Mouse (Mus musculus) kidney, adult 11 months (tissue): ENCODE measurements around the gene Capza2.
A peak's percentile ranks its signal among the peaks of the same experiment; 100 is the strongest.

Experiments
- DNase-seq: peaks from one replicate; pipeline ENCODE4 v3.0.0; 2022

The Capza2 gene

DNA sequence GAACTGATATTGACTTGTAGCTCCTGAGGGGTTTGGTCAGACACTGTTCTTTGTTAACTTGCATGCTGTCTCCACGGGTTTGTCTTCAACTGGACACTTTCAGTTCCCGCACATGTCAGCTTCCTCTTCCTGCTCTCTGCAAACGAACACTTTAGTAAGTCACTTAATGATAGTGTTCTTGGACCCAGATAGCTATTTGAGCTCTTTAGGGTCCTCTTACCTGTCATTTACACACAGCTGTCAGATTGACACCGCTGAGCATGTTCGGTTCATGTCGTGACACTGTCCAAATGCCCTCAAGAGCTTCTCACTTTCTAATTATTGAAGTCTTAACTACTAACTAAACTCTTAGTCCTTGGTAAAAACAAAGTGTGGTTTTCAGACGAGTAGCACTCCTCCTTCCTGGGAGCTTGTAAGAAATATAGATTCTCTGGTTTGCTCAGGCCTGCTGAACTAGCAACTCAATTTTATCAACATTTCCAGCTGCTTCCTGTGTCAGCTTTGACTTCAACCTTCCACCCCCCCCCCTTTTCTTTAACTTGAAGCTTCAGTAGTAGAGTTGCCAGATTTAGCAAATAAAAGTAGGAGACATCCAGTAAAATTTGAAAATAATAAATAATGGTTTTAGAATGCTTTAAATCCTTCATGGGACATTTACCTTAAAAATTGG is at the start of gene Capza2:
Gene Capza2 (plus strand): TSS at position 620 of the 670 bp plus-strand sequence.
- no peak for DNase-seq

DNA sequence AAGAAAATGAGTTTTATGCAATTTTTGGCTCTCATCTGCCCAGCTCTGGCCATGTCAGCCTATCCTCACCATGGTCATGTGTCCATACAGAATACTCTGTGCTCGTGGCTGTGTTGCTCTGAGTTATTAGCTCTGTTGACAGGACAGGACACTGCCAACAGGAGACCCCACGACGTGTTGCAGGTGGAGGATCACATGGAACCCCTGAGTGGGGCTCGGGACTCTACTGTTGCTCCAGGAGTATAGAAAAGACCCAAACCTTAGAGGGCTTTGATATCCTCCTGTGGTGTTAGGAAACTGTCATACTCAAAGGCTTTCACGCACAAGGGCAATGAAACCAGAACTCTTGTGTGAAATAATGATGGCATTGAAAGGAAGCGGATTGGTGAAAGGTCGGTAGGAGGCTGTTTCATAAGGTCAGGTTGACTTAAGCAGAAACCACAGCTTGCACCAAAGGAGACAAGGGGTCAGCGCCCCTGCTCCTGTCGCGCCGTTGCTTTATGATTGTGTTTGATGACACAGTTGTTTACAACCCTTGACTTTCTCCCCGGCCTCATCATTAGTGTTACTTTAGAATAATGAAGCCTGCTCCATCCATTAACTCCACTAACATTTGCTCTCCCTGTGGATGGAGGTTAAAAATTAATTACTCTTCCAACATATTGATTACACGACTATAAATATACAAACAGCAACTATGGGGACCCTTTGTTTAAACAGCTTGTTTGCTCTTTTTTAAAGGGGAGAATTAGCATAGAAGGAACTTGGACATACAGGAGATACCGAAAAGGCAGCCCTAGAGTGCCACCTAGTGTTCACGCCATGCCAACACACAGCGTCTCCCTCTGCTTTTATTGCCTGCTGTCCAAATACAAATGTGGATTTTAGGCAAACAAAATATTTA is 46.7 kb upstream of the Capza2 start:
- DNase-seq, result peak; percentile 53

DNA sequence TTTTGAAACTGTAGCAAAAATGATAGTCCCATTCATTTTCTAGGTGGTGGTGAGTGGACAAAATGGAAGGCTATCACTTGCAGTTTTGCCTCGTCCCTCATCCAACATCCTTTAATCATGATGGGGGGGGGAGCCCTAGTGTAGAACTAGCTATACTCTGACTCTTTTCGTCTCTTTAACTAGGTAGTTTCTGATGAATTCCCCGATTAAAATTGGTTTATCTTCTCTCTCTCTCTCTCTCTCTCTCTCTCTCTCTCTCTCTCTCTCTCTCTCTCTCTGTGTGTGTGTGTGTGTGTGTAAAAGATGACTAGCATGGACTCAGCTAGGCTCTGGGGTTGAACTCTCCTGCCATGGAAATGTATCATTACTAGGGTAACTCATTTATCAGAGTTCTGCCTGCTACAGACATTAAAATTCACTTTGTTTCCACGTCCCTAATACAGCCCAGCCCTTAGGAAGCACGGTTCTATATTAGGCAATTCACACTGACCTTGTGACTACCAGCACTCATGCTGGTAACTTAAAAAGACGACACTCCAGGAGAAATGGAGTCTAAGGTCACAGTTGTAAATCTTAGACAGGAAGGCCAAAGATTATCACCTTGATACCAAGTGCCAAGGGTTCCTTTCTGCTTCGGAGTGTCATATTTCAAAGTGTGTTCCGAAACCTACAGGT is 45.9 kb upstream of the Capza2 start:
- DNase-seq, result no peak

DNA sequence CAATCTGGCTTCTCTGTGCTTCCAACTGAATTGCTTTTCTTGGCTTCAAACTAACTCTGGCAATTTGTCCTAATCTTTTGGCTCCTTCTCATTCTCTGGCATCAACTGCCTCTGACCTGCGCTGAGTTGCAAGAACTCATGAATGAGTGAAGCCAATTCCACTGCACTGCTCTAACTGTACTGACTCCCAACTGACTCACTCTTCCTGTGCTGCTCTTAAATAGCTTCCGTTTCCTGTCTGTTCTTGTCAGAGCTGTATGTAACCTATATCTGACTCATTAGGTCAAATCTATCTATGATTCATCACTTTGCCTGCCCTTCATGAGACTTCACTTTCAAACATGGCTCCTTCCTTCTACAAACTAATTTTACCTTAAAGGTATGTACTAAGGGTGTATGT is 42.1 kb upstream of the Capza2 start:
- DNase-seq, result no peak

DNA sequence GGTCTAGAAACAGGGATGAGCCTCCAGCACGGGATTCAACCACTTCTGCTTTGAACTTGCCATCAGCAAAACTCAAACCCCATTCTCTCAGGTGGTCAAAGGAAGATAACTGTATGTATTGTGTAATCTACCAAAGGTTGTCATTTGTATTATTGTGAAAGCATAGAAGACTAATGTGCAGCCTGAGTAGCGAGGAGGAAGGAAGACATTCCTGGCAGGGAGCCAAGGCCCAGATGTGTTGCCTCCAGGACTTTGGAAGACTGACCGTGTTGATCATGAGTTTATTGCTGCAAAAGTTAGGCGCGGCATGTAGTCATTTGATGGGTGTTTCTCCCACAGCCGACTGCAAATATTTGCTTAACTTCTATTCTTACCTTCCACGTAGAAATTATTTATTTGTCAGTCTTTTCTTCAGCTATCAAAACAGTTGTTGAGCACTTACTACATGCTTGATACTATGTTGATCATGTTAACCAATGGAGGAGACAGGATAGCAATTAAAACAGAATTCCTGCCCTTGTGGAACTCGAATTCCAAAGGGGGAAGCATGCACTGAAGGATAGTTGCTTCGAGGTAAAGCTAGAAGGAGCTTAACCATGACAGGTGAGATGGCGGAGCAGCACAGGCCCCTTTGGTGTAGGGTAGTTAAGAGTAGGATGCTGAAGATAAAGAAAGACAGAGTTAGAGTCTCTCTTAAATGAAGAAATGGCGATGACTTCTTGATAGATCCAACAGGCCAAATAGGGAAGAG is 40.1 kb upstream of the Capza2 start:
- peak; percentile 14 for DNase-seq

DNA sequence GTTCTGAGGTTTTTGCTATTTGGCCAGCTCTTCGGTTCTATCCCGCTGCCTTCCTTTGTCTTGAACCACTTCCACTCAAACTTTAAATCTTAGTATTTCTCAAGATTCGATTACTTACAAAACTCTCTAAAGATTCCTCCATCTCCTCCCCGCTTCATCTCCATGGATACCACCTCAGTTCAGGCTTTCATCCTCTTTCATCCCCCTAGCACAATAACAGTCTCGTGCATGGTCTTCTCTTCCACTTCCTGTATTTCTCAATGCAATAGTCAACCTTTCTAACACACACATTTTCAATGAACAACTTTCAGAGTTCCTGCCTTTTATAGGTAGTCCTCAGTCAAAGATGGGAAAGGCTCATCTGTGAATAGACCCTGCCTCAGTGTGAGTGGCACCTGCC is 36.7 kb upstream of the Capza2 start:
- DNase-seq, result no peak

DNA sequence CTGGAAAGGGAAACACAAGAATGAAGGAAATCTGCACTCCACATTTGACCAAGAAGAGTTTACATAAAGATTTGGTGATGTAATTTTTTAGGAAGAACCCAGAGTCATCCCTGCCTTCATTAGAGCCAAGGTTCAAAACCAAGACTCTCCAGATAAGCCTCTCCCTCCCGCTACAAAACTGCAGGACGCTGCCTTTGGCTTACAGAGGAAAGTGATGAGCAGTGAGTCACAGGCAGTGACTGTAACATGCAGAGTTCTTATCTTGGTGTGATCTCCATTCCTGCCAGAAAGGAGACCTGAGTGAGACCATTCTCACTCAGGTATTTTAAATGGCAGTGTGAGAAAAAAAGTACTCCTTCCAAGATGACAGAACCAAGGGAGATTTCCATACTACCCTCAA is 34.5 kb upstream of the Capza2 start:
- DNase-seq, result no peak

DNA sequence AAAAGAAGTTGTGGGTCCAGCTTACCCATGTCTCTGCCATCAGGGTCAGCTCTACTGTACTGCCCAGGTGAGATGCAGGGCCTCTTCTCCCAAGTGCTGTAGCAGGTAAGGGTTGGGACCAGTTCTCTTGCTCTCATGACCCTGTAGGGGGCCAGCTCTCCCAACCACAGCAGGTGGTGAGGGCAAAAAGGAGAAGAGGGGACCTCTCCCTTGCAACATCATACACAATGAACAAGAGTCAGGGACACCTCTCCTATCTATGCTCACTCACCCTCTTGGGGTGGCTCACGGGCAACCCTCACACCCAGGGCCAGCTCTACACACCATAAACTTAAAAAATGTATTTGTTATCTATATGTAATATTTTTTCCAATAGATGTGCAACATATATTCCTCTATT is 29.1 kb upstream of the Capza2 start:
- no peak for DNase-seq

DNA sequence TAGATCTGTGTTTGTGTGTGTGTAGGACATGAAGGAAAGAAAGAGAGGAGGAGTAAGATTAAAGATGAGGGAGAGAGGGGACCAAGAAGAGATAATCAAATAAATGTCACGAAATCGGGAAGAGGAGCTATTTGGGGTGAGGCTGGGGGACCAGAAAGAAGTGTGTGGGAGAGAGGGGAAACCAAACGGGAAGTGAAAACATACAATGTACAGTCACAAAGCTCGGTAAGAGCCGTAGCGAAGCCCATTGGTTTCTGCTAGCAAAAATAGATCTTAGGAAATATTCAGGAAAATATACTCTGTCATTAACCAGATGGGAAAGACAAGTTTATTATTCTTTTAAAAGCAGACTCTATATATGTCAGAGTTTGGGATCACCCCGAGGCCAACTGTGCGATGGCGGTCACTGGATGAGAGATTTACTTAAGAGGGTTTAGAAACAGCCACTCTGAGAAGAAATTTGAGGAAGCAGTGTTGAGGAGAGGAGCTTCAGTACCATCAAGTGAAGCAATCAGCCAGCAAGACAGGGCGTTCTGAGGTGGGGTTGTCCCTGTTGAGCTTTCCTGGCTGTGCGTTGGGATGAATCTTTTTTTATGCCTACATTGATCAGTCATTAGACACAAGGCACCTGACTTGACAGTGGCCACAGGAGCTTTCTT is 24.6 kb upstream of the Capza2 start:
- no peak for DNase-seq

DNA sequence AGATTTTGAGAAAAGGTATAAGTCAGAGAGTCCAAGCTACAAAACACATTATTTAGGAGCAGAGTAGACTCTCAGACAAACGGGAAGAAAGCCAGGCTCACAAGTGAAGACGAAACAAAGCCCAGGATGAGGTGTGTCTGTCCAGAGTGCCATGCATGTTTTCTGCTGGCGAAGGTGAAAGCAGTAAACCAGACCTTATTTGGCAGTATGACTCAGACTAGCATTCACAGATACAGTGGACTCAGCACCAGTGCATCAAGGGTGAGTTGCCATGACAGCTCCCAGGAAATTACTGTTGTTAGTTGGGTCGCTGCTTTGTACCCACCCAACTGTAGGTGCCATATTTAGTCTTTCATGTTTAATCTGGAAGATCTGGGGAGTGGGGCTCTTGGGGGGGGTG is 23.4 kb upstream of the Capza2 start:
- no peak for DNase-seq

DNA sequence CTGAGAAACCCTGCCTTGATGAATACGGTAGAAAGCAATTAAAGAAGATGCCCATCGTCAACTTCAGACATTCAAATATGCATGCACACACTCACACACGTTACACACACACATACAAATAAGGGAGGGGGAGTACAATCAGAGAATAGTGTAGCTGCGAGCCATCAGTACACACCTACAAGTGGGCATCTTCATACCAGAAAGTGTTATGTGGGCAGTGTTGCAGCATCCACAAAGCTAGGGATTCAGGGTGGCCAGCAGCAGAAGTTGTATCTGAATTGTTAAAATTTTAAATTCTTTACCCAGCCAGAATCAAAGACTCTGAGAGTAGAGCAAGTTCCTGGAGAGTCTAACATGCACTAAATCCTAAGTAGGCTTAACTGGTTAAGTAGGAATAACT is 15.2 kb upstream of the Capza2 start:
- DNase-seq, result no peak

DNA sequence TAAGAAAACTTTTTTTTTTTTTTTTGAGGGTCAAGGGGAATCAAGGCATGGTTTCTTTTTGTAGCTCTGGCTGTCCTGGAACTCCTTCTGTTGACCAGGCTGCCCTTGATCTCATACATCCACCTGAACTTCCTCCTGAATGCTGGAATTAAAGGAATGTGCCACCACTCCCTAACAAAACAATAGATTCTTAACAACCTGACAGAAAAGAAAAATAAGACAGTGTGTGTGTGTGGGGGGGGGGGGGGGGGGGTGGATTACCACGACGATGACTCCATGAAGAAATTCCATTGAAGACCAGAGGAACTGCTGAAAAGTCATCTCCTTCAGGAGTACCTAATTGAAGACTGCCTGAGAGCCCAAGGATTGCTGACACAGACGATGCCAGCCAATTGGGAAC is 14.6 kb upstream of the Capza2 start:
- DNase-seq, result no peak

DNA sequence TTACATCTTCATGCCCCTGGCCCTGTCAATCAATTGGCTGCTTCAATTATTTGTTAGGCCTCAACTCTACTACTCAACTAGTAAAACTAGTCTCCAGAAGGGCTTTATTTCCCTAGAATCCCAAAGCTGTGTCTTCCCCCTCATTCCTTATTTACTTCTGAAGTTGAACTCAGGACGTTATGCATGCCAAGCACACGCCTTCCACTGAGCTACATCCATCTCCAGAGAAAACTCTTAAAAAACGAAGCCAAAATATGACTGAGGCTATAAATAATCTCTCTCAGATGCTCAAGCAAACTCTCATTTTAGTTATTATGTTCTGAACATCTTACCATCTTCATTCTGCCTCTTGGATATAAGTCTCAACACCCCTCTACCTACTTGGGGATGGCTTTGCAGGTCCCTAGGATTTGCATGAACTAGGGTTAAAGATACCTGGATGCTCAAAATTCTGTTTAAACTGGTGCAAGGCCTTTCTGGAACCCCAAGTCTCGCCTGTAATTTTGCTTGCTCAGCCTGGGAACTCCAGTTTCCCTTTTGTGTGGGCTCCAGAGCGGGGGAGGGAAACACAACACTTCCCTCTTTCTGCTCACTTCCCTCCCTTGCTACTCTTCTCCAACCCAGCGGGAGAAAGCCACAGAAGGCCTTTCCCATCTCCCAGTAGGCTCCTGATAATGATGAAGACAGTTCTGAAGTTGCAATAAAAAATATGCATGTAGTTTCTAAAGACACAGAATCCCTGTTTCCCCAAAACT is 7.2 kb upstream of the Capza2 start:
- DNase-seq, result no peak

DNA sequence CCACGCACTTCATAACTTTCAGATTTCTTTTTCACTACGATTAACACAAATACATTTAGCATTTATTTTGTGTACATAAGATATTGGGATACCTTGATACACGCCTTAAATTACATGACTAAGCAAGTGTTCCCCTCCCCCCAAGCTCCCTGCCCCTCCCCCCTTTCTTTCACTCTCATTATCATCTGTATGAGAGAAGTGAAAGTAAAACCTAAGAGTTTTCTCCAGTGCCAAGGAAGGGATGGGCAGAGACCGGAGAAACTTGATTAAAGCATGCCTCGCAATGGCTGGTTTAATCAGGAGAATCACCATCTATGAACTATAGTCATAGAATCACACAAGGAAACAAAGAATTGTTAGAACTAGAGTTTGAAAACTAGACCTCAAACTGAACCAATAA is 6.3 kb upstream of the Capza2 start:
- DNase-seq, result no peak

DNA sequence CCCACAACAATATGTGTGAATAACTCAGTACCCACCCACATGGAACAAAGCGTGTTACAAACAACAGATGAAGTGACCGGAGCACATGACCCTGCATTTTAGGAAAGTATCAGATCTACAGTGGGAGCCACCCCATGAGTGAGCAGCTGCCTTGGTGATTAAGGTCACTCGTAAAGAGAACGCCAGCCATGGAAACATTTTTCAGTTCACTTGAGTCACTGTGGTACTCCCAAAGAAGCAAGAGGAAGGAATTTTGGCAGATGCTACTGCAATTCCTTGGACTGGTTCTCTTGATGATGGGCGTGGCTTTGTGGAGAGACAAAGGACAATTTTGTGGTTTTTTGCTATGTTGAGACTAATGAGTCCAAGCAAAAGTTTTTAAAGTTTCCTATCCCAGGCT is 4.4 kb upstream of the Capza2 start:
- no peak for DNase-seq

DNA sequence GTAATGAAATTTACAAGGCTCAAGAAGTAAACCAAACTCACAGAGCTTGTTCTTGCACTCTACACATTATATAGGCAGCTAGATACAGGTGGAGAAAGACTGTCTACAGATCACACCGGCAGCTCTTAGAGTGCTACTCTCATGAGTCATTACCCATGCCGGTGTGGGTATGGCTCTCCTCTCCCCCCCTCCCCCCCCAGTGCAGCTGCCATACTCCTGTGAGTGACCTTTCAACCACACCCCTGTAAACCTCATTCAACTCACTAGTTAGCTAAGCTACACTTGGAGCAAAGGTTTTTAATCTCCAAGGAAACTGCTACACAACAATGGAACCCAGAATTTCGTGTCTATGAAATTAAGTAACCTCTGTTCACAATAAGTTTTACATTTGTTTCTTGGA is 2.2 kb upstream of the Capza2 start:
- no peak for DNase-seq

DNA sequence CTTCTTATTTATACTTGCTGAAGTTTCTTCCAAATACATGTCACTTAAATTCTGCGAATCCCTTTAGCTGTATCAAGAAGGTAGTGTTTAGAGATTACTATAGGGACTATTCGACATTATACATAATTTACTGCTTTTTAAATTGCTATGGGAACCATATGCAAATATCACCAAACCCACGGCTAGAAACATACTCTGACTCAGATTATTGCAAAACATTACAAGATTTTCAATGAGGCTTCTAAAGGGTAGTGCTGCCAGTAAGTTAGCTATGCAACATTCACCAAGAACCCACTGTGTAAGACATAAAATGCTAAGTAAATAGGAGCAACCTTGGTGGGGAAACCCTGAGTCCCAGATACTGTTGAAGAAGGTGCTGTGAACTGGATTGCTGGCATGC is 1.0 kb upstream of the Capza2 start:
- no peak for DNase-seq

DNA sequence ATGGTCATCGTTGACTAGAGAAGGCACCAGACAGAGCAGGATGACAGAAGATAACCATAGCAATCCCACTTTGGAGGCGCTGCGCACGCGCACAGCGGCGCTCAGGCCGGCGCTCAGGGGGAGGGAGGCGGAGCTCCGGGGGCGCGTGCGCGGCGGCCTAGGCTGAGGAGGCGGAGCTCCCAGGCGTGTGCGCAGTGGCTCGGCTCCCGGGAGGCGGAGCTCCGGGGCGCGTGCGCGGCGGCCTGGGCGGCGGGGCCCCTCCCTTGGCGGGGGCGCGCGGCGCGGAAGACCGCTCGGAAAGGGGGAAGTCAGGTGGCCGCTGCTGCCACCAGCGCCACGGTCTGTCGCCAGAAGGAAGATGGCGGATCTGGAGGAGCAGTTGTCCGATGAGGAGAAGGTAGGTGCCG is 733 bp downstream of the Capza2 start:
- peak; percentile 93 for DNase-seq

DNA sequence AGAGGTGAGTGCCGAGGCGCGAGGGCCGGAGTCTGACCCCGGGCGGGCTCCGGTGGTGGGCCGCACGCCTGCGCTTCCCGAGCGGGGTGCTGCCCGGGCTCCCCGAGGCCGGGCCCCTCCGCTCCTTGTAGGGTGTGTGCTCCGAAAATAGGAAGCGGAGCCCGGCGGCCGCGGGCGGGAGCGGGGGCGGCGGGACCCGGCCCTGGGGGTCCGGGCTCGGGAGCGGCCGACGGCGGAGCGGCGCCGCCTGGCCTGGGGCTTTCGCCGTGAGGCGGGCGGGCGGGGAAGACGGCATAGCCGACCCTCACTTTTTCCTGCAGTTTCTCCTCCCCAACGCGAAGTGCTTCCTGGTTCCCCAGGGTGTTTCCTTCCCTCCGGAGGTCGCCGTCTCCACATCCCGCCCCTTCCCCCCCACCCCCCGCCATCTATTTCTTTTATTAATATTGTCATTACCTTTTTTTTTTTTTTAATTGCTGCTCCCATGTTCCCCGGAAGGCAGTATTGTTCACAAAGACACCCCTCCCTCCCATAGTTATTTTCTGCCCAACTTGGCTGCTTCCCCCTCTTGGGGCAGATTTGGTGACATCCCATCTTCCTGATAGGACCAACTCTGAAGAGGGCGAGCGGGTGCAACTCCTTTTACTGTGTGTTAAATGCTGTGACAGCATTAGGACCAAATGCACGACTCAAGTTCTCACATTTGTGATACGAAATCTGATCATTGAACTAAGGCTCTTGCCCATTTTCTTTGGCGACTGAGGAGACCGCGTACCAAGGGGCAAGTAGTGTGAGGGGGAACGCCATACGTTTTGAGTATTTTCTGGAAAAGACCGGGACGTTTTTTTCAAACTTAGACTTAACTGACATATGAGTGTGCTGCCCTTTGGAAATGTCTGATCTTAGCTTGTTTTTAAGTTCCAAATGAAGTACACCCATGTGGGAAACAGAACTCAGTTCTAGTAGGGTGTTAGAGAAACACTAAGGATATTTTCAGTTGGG is 1.5 kb downstream of the Capza2 start:
- DNase-seq, result peak; percentile 22

DNA sequence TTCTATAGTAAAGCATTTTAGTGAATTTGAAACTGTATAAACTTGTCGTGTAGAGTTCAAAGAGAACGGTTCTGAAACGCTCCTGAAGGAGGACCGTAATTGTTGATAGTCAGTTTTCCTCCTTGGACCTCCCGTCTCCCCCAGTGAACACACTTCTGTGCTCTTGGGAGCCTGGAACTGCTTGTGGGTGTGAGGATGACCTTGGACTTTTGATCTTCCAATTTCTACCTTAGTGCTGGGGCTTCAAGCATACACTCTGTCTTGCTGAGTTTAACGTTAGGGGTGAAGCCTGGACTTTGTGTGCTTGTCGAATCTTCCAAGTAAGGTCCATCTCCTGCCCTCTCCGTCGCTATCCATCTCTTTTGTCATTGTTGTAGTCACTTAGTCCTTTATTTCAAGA is 4.0 kb downstream of the Capza2 start:
- DNase-seq, result peak; percentile 9

DNA sequence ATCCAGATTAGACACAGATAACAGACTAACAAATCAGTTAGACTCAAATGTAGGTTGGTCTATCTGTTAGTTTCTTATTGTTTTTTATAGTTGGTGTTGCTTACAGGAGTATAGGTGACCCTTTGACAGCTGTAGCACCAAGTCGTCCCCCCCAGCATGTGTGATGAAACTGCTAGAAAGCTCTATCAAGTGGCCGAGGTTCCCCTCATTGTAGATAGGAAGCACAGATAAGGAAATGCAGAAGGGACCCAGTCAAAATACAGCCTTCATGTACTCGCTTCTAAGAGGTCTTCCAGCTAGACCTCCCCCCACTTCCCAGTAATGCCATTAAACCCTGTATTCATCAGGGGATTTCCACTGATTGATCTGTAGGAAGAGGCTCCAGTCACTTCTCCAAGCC is 6.7 kb downstream of the Capza2 start:
- no peak for DNase-seq
